Mouse (Mus musculus) T-cell, adult 2 months (primary cell): ENCODE measurements around the gene Olfr611.
"Not testable (repeated sequence)": the region's sequence is repeated elsewhere in the genome, so short reads cannot be mapped to it uniquely, and the experiment has no call there.

Experiments
- DNase-seq: peaks from one replicate; pipeline ENCODE4 v3.0.0; 2022; ENCODE audit warnings: low spot score

The Olfr611 gene

DNA sequence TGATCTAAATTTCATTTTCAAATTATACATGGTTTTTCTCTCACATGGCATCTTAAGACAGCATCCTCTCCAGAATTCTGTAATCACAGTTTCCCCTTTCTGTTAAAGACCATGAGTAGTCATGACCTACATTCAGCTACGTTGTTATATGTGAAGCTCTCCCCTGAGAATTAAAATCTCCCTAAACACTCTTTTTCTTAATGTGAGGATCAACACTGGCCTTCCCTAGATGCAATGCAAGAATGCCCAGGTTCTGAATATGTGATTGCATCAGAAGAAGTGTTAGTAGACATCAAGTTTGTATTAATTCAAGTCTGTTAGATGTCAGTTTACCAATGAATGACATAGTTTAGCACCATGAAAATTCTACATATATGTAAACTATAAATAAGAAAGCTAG is at the start of gene Olfr611:
Olfr611 (minus strand) TSS at position 101 of the 400 bp plus-strand sequence.
- not testable (repeated sequence) for DNase-seq

DNA sequence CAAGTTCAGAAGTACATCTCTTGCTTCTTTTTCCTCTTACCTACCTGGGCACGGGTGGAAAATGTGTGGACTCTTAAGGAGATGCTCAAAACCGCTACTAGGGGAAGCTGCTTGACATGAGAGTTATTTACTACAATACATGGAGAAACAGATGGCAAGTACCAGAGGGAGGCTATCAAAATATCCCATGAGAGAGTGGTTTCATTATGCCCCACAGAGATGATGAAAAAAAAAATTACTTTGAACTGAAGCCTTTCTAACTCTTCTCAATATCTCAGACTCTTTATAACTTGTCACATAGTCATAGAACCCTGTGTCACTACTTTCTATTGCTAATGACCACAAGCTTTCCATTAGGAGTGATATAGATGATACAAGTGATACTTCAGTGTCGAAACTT is 48.4 kb upstream of the Olfr611 start, which contains the start of gene Olfr616:
Olfr616 (minus strand) TSS at position 101 of the 400 bp plus-strand sequence.
- no peak for DNase-seq

DNA sequence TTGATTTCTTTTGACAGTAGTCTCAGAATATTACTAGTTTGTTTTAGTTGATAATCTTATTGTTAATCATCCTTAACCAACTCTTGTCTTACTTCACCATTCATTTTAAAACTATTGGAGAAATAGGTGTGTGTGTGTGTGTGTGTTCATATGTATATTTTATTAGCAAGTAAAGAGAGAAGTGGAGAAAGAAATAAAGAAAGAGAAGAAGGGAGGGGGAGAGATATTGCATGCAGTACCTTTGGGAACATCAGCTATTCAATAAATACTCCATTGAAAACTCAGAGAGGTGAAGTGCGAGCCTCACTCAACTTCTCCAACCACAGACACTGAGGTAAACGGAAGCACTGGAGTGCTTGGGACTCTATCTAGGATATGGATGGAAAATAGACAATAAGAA is 35.1 kb upstream of the Olfr611 start, which contains the start of gene Olfr615:
Olfr615 (plus strand) TSS at position 301 of the 400 bp plus-strand sequence.
- no peak for DNase-seq

DNA sequence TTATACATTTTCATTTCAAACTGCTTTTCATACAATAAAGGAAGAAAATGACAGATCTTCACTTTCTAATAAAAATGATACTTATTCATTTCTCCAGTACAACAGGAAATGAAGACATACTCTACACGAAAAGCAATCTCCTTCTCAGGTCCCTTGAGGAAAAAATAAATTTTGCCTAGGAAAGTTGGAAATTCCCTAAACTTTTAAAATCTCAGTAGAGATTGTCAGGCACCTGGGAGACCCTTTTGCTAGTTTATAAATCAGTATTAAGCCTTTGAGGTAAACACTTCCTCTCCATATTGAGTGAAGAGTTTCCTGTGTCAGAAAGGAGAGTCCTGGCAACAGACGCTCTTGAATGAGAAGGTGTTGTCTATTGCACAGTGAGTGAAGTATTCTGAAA is 27.1 kb upstream of the Olfr611 start, which contains the start of gene Olfr613:
Olfr613 (plus strand) TSS at position 301 of the 400 bp plus-strand sequence.
- no peak for DNase-seq

DNA sequence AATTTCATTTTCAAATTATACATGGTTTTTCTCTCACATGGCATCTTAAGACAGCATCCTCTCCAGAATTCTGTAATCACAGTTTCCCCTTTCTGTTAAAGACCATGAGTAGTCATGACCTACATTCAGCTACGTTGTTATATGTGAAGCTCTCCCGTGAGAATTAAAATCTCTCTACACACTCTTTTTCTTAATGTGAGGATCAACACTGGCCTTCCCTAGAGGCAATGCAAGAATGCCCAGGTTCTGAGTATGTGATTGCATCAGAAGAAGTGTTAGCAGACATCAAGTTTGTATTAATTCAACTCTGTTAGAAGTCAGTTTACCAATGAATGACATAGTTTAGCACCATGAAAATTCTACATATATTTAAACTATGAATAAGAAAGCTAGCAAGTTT is 22.0 kb upstream of the Olfr611 start, which contains the start of gene Olfr612:
Olfr612 (minus strand) TSS at position 101 of the 400 bp plus-strand sequence.
- DNase-seq: not testable (repeated sequence)

DNA sequence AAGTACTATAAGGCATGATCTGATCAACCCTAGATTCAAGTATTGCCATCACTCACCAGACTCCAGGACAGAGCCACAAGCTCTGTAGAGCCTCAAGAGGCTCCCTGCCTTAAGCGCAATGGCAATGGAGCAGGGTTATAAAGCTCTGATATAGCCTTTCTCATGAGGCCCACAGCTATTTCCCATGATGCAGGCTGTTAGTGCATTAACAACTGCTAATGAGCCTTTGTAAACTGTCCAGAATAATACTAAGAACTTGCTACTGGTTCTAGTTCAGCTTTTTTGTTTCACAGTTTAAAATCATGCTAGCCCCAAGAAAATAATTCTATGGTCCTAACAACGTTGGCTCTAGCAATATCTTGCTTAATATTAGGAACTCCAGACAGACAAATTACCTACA is 8.6 kb downstream of the Olfr611 start, which contains the start of gene Olfr610:
Olfr610 (minus strand) TSS at position 101 of the 400 bp plus-strand sequence.
- DNase-seq: no peak

DNA sequence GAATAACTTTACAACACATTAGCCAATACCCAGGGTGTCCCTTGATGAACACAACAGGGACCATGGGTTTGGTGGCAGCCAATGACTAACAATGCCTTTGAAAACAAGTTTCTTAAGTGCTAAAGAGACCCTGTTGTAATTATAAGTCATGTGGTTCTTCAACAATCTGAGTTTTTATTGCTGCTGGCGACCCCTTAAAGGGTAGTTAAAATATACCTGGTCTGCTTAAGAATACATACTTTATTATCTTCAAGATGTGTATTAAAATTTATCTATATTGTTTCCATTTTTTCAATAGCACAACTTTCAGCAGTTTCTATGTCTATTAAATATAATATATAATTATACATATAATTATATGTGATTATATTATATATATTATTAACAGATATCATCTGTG is 22.7 kb downstream of the Olfr611 start, which contains the start of gene Olfr609:
Olfr609 (minus strand) TSS at position 101 of the 400 bp plus-strand sequence.
- DNase-seq: no peak

DNA sequence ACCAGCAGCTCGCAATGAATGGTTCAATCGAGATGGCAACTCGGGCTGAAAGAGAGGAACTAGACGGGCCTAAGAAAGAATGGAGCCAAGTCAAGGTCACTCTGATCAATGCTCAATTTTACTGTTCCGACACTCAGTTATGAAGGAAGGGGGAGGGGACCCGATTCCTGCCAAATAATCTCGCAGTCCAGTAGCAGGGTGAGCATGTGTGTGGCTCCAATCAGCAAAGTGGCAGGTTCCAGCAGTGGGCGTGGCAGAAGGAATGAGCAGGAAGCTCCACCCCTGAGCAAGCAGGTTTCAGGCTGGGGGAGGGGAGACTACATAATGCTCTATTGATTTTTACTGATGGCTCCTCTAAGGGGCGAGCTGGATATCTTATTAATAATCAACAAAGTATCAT is 43.5 kb downstream of the Olfr611 start:
- DNase-seq: not testable (repeated sequence)

DNA sequence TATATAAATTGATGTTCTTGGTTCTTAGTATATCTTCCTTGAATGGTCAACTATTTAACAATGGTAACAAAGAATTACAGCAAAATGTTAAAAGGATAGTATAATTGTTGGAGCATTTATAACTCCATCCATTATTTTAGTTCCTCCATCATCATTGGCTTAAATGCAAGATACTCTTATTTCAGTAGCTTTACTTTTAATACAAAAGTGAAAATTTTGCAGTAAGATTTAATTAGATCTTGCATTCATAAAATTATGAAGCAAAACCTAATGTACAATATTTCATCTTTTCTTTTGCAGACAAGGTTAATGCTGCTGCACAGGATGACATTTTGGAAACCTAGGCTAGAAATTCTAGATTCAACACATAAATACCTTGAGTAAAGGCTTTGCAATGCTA is 51.1 kb downstream of the Olfr611 start, which contains the start of gene Olfr608:
Olfr608 (plus strand) TSS at position 301 of the 400 bp plus-strand sequence.
- DNase-seq: no peak
